Mouse (Mus musculus): Measurements from ENCODE around the gene Txndc5. TPM values are rescaled to one million over a fixed set of nuclear protein-coding genes. Genes with fewer than 3 reads are reported as not detected.

Gene Txndc5
- polyA plus RNA-seq, 2 experiments = 31.2 to 66.8 TPM

- 14% methylated on average over 15 of the region's 15 CpGs for WGBS (ENCODE audit: insufficient replicate concordance)
- H3K27me3 ChIP-seq (ENCODE audit: control insufficient read depth, insufficient read depth, low read length) = no peaks in the 10 kb centered on the region
- peaks cover 5 to 17% of the 10 kb centered on the region in 2 experiments; a peak in 3 of 4 replicates for H3K4me1 ChIP-seq (replicated peaks; ENCODE audit: control insufficient read depth in 2 of 2, insufficient read depth in 2 of 2, low read length in 1 of 2)
- peak overlapping the region; percentile 25; the same call in 1 of the 2 replicates for H3K27ac ChIP-seq
- peak overlapping the region; percentile 100 for H3K4me2 ChIP-seq (ENCODE audit: low read depth)
- peaks cover 4% of the 10 kb centered on the region; the same call in 1 of the 2 replicates for H3K36me3 ChIP-seq (replicated peaks; ENCODE audit: control insufficient read depth, insufficient read depth, low read depth)
- ATAC-seq (ENCODE audit: insufficient read depth) (0 out of 2 replicates have a peak, but pooled peaks have one; percentile 3), DNase-seq (ENCODE audit: low read depth in 3 of 3, low spot score in 3 of 3) (no peak)
- H3K4me3 ChIP-seq (ENCODE audit: insufficient read depth in 1 of 2, low read depth in 2 of 2, low read length in 2 of 2) = peak overlapping the region; percentile 82 to 91
- H3K9me3 ChIP-seq (ENCODE audit: control insufficient read depth, low read length) = no peaks in the 10 kb centered on the region
- TF ChIP-seq EP300 (IDR thresholded peaks at IDR 0.05; ENCODE audit: low read depth) = no peak
- no peak for TF ChIP-seq CTCF (IDR thresholded peaks at IDR 0.05; ENCODE audit: low read depth)
- H3K9ac ChIP-seq (replicated peaks) = peak overlapping the region; percentile 83
Measured at GRCm38 (mm10) chr13:38527041-38527796, 1.4 kb downstream of the Txndc5 start.

GRCm38 (mm10) chr13:38526116-38526515 is 2.5 kb downstream of the Txndc5 start:
- Histone ChIP-seq H3K9ac (replicated peaks) (no peak overlapping the region), H3K36me3 (replicated peaks; ENCODE audit: control insufficient read depth, insufficient read depth, low read depth) (peaks cover 4% of the 10 kb centered on the region; the same call in 1 of the 2 replicates), H3K4me2 (ENCODE audit: low read depth) (peak overlapping the region; percentile 100; the same call in 1 of the 2 replicates), H3K4me3 (ENCODE audit: insufficient read depth in 1 of 2, low read depth in 2 of 2, low read length in 2 of 2) (no peak overlapping the region), H3K27me3 (ENCODE audit: control insufficient read depth, insufficient read depth, low read length) (no peaks in the 10 kb centered on the region), H3K4me1 (replicated peaks; ENCODE audit: control insufficient read depth in 2 of 2, insufficient read depth in 2 of 2, low read length in 1 of 2) (peaks cover 5 to 16% of the 10 kb centered on the region in 2 experiments; a peak in 3 of 4 replicates), H3K27ac (no peak overlapping the region), H3K9me3 (ENCODE audit: control insufficient read depth, low read length) (no peaks in the 10 kb centered on the region)
- 69% methylated on average over 2 of the region's 2 CpGs for WGBS (ENCODE audit: insufficient replicate concordance)
- TF ChIP-seq CTCF (IDR thresholded peaks at IDR 0.05; ENCODE audit: low read depth) (no peak), EP300 (IDR thresholded peaks at IDR 0.05; ENCODE audit: low read depth) (no peak)
- DNase-seq (ENCODE audit: low read depth in 3 of 3, low spot score in 3 of 3) (no peak), ATAC-seq (ENCODE audit: insufficient read depth) (no peak)

- no peak overlapping the region for H3K27ac ChIP-seq
- WGBS (ENCODE audit: insufficient replicate concordance) = 69% methylated on average over 3 of the region's 3 CpGs
- peaks cover 4% of the 10 kb centered on the region; the same call in 1 of the 2 replicates for H3K36me3 ChIP-seq (replicated peaks; ENCODE audit: control insufficient read depth, insufficient read depth, low read depth)
- no peaks in the 10 kb centered on the region for H3K9me3 ChIP-seq (ENCODE audit: control insufficient read depth, low read length)
- ATAC-seq (ENCODE audit: insufficient read depth) (no peak), DNase-seq (ENCODE audit: low read depth in 3 of 3, low spot score in 3 of 3) (no peak)
- no peaks in the 10 kb centered on the region for H3K27me3 ChIP-seq (ENCODE audit: control insufficient read depth, insufficient read depth, low read length)
- TF ChIP-seq CTCF (IDR thresholded peaks at IDR 0.05; ENCODE audit: low read depth) (no peak), EP300 (IDR thresholded peaks at IDR 0.05; ENCODE audit: low read depth) (no peak)
- no peak overlapping the region for H3K9ac ChIP-seq (replicated peaks)
- peak overlapping the region; percentile 11; the same call in 1 of the 2 replicates for H3K4me2 ChIP-seq (ENCODE audit: low read depth)
- peaks cover 5 to 16% of the 10 kb centered on the region in 2 experiments; a peak in 3 of 4 replicates for H3K4me1 ChIP-seq (replicated peaks; ENCODE audit: control insufficient read depth in 2 of 2, insufficient read depth in 2 of 2, low read length in 1 of 2)
- H3K4me3 ChIP-seq (ENCODE audit: insufficient read depth in 1 of 2, low read depth in 2 of 2, low read length in 2 of 2) = no peak overlapping the region
Measured at GRCm38 (mm10) chr13:38525261-38525660, 3.4 kb downstream of the Txndc5 start.

GRCm38 (mm10) chr13:38523231-38523630 is 5.4 kb downstream of the Txndc5 start:
- DNase-seq (ENCODE audit: low read depth in 3 of 3, low spot score in 3 of 3) = no peak
- H3K9me3 ChIP-seq (ENCODE audit: control insufficient read depth, low read length) = no peaks in the 10 kb centered on the region
- 77% methylated on average over 11 of the region's 11 CpGs for WGBS (ENCODE audit: insufficient replicate concordance)
- H3K27ac ChIP-seq = no peak overlapping the region
- H3K4me1 ChIP-seq (replicated peaks; ENCODE audit: control insufficient read depth in 2 of 2, insufficient read depth in 2 of 2, low read length in 1 of 2) = peaks cover 5 to 10% of the 10 kb centered on the region in 2 experiments; a peak in 3 of 4 replicates
- H3K4me3 ChIP-seq (ENCODE audit: insufficient read depth in 1 of 2, low read depth in 2 of 2, low read length in 2 of 2) = no peak overlapping the region
- H3K36me3 ChIP-seq (replicated peaks; ENCODE audit: control insufficient read depth, insufficient read depth, low read depth) = peaks cover 7% of the 10 kb centered on the region; the same call in 1 of the 2 replicates
- ATAC-seq (ENCODE audit: insufficient read depth) = no peak
- H3K9ac ChIP-seq (replicated peaks) = no peak overlapping the region
- no peak for TF ChIP-seq CTCF (IDR thresholded peaks at IDR 0.05; ENCODE audit: low read depth)
- TF ChIP-seq EP300 (IDR thresholded peaks at IDR 0.05; ENCODE audit: low read depth) = no peak
- no peak overlapping the region for H3K4me2 ChIP-seq (ENCODE audit: low read depth)
- no peaks in the 10 kb centered on the region for H3K27me3 ChIP-seq (ENCODE audit: control insufficient read depth, insufficient read depth, low read length)

DNA sequence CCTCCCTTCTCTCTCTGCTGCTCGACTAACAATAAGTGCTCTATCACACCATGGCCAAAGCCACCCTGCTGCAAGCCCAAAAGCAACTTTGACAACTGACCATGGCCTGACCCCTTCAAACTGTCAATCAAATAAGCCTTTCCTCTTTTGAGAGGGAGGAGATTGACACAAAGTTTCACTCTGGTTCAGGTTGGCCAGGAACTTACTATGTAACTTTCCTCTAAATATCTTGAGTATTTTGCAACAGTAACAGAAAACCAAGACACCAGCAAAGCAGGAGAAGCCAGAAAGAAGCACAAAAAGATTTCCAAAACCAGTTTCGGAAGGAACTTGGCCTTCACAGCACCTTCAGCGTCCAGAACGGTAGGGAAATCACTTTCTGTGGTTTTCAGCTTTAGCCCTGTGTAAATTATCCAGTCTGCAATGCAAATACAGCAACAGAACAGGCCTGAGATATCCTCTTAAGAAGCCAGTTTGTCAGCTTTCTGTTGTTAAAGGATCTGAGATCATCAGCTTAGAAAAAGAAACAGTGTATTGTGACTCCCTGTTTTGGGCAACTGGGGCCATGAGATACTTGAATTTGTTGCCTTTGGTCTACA is 6.5 kb downstream of the Txndc5 start:
- H3K4me3 ChIP-seq (ENCODE audit: insufficient read depth in 1 of 2, low read depth in 2 of 2, low read length in 2 of 2) = no peak overlapping the region
- no peaks in the 10 kb centered on the region for H3K9me3 ChIP-seq (ENCODE audit: control insufficient read depth, low read length)
- H3K27ac ChIP-seq = no peak overlapping the region
- H3K4me2 ChIP-seq (ENCODE audit: low read depth) = no peak overlapping the region
- ATAC-seq (ENCODE audit: insufficient read depth) = no peak
- H3K9ac ChIP-seq (replicated peaks) = no peak overlapping the region
- DNase-seq (ENCODE audit: low read depth in 3 of 3, low spot score in 3 of 3) = no peak
- no peak for TF ChIP-seq CTCF (IDR thresholded peaks at IDR 0.05; ENCODE audit: low read depth)
- TF ChIP-seq EP300 (IDR thresholded peaks at IDR 0.05; ENCODE audit: low read depth) = no peak
- 64% methylated on average over 4 of the region's 4 CpGs for WGBS (ENCODE audit: insufficient replicate concordance)
- H3K4me1 ChIP-seq (replicated peaks; ENCODE audit: control insufficient read depth in 2 of 2, insufficient read depth in 2 of 2, low read length in 1 of 2) = peaks cover 5 to 8% of the 10 kb centered on the region in 2 experiments; a peak in 3 of 4 replicates
- peaks cover 14% of the 10 kb centered on the region; the same call in 1 of the 2 replicates for H3K36me3 ChIP-seq (replicated peaks; ENCODE audit: control insufficient read depth, insufficient read depth, low read depth)
- no peaks in the 10 kb centered on the region for H3K27me3 ChIP-seq (ENCODE audit: control insufficient read depth, insufficient read depth, low read length)
